Mouse (Mus musculus) stomach, embryonic 16.5 days (tissue): ENCODE measurements around the gene Adgb. TPM values are rescaled to one million over a fixed set of nuclear protein-coding genes. Genes with fewer than 3 reads are reported as not detected.
"Not testable (repeated sequence)": the region's sequence is repeated elsewhere in the genome, so short reads cannot be mapped to it uniquely, and the experiment has no call there.

Source experiments
- ATAC-seq: fragments of 200-750 bp; cut with Nextera tagmentation; 2 replicates; pipeline ENCODE4 v1.8.0; 2017; ENCODE audit warnings: moderate number of reproducible peaks, moderate TSS enrichment; ENCODE audit not compliant: insufficient read depth, low FRiP score
- H3K27ac ChIP-seq: fragments of 300-500 bp; sonication (generic); 2 replicates; pipeline ENCODE4 v1.5.1; 2014; ENCODE audit warnings: low read length
- H3K27me3 ChIP-seq: fragments of 300-500 bp; sonication (generic); 2 replicates; pipeline ENCODE4 v1.6.1; 2014; ENCODE audit warnings: low read length, control low read depth, mixed read lengths; ENCODE audit not compliant: control insufficient read depth, insufficient read depth
- H3K36me3 ChIP-seq: fragments of 300-500 bp; sonication (generic); 2 replicates; pipeline ENCODE4 v1.6.1; 2014; ENCODE audit warnings: low read length; ENCODE audit not compliant: control insufficient read depth, insufficient read depth
- H3K4me1 ChIP-seq: fragments of 300-500 bp; sonication (generic); 2 replicates; pipeline ENCODE4 v1.6.1; 2014; ENCODE audit warnings: low read length, control low read depth, mixed read lengths; ENCODE audit not compliant: control insufficient read depth, insufficient read depth
- H3K4me2 ChIP-seq: fragments of 300-500 bp; sonication (generic); 2 replicates; pipeline ENCODE4 v1.6.1; 2014; ENCODE audit warnings: low read depth, low read length, mixed read lengths
- H3K4me3 ChIP-seq: fragments of 300-500 bp; sonication (generic); replicated peaks from 2 replicates; pipeline ENCODE4 v1.5.1; 2014; ENCODE audit warnings: mild to moderate bottlenecking, low read length
- H3K9ac ChIP-seq: fragments of 300-500 bp; sonication (generic); 2 replicates; pipeline ENCODE4 v1.6.1; 2014; ENCODE audit warnings: low read length
- H3K9me3 ChIP-seq: fragments of 300-500 bp; sonication (generic); replicated peaks from 2 replicates; pipeline ENCODE4 v1.6.1; 2016; ENCODE audit warnings: low read length, control low read depth; ENCODE audit not compliant: control insufficient read depth
- WGBS: fragments of 180-500 bp; shearing (Covaris S2); extraction: QIAGEN DNeasy Blood & Tissue Kit; methylation state at CpG from one replicate; pipeline ENCODE4 v1.1.7; 2014; 5-methylcytosine and 5-hydroxymethylcytosine counted together
- polyA plus RNA-seq: library from polyadenylated mRNA; unstranded; fragments of >200 nt; fragmentation: Nextera tagmentation; extraction: Ambion mirVana; gene quantifications from 2 replicates; pipeline ENCODE4 v1.2.1, GENCODE M21; 2015

Adgb gene
- 0.17 and 0.48 TPM in 2 replicates for polyA plus RNA-seq

DNA sequence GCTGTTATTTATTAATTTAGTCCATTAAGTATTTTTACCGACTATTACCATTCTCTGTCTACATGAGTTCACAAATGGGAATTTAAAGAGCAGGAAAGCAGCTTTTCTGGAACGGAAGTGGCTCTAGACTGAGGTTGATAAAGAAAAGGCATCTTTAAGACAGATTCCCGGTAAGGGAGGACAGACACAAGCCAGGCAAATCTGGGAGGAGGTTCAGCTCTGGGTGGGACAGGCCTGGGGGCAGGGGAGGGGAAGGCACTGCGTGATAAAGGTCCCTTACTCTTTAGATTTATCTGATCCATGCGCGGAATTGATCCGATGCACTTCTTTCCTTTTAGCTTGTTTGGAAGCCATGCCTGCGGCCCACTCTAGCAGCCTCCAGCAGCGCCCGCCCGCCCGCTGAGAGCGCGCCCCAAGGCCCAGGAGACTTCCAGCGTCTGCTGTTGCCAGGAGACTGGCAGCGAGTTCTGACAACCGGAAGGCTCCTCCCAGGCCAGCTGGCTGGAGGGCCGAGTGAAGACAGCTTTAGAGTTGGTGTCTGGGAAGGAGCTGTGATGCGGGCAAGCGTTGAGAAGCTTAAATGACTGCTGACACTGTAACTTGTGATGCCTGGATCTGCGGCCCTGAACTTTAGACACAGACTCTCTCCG is at the start of gene Adgb:
Adgb (minus strand) TSS at position 366 of the 650 bp plus-strand sequence.
- Histone ChIP-seq H3K36me3 (no peaks in the 10 kb centered on the region), H3K27me3 (no peaks in the 10 kb centered on the region), H3K9ac (peak within 1 kb of the TSS; percentile 56), H3K4me2 (peak within 1 kb of the TSS; percentile 48), H3K4me3 (peak within 1 kb of the TSS; percentile 19), H3K27ac (no peak within 1 kb of the TSS), H3K9me3 (no peaks in the 10 kb centered on the region), H3K4me1 (0 out of 2 replicates have a peak, but pooled peaks cover 6% of the 10 kb centered on the region)
- peak; percentile 86 for ATAC-seq
- WGBS = 5% methylated on average over 22 of the region's 22 CpGs

DNA sequence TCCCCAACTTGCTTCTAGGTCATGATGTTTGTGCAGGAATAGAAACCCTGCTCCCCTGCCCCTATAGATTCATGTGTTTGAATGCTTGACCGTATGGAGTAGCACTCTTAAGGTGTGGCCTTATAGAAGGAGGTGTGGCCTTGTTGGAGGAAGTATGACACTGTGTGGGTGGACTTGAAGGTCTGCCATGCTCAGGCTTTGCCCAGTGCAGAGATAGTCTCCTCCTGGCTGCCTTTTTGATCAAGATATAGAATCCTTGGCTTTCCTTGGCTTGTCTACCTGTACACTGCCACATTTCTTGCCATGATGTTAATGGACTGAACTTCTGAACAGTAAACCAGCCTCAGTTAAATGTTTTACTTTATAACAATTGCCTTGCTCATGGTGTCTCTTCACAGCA is 8.0 kb upstream of the Adgb start:
- H3K4me1 ChIP-seq = no peaks in the 10 kb centered on the region
- H3K4me3 ChIP-seq = no peak overlapping the region
- no peak overlapping the region for H3K9ac ChIP-seq
- 71% methylated on average over 1 of the region's 1 CpGs for WGBS
- H3K36me3 ChIP-seq = no peaks in the 10 kb centered on the region
- H3K27ac ChIP-seq = no peak overlapping the region
- H3K9me3 ChIP-seq = no peaks in the 10 kb centered on the region
- H3K4me2 ChIP-seq = no peak overlapping the region
- no peak for ATAC-seq
- H3K27me3 ChIP-seq = no peaks in the 10 kb centered on the region

DNA sequence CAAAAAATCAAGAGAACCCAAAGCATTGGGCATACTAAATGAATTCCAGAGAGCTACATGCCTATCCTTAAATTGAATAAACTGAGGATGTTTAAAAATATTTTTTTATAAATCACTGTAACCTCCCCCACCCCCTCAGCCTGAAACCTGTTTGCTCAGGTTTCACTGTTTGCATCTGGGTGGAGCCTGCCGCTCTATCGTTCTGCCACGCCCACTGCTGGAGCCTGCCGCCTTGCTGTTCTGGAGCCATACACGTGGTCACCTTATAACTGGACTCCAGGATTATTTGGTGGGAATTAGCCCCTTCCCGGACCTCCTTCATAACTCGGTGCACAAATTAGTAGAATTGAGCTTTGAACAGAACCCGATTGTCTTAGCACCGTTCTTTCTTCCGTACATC is 5.3 kb upstream of the Adgb start:
- H3K4me3 ChIP-seq, H3K36me3 ChIP-seq, H3K4me1 ChIP-seq, H3K9me3 ChIP-seq, H3K27me3 ChIP-seq, H3K4me2 ChIP-seq, H3K9ac ChIP-seq, H3K27ac ChIP-seq: not testable (repeated sequence)
- WGBS = 48% methylated on average over 10 of the region's 10 CpGs
- peak; percentile 29; the same call in 1 of the 2 replicates for ATAC-seq

DNA sequence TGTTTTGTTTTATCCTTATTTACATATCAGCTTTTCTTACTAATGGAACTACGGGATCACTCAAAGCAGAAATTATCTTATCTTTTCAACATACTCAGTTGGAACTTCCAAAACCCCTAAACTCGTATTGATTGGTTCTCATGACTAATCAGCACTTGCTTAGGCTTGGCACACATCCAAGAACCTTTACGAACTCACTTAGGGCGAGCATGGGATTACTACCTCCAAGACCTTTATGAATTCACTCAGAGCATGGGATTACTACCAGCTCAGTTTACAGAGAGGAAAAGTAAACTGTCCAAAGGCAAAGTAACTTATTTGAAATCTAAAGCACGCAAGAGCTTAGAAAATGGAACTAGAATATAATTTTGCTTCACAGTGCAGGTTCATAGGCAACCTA is 4.8 kb upstream of the Adgb start:
- 36% methylated on average over 5 of the region's 5 CpGs for WGBS
- Histone ChIP-seq H3K4me2 (no peak overlapping the region), H3K9me3 (no peaks in the 10 kb centered on the region)

GRCm38 (mm10) chr10:10476549-10476948 is 4.4 kb upstream of the Adgb start:
- Histone ChIP-seq H3K9me3 (no peaks in the 10 kb centered on the region), H3K36me3 (no peaks in the 10 kb centered on the region), H3K4me2 (no peak overlapping the region), H3K9ac (no peak overlapping the region), H3K4me3 (no peak overlapping the region), H3K27ac (no peak overlapping the region), H3K4me1 (0 out of 2 replicates have a peak, but pooled peaks cover 6% of the 10 kb centered on the region), H3K27me3 (no peaks in the 10 kb centered on the region)
- no peak for ATAC-seq
- 60% methylated on average over 2 of the region's 2 CpGs for WGBS

More for the DNA sequence above, 4.8 kb upstream of the Adgb start:
- H3K9ac ChIP-seq = no peak overlapping the region
- no peaks in the 10 kb centered on the region for H3K36me3 ChIP-seq
- H3K27me3 ChIP-seq = no peaks in the 10 kb centered on the region
- H3K4me3 ChIP-seq = no peak overlapping the region
- no peak for ATAC-seq
- H3K4me1 ChIP-seq = 0 out of 2 replicates have a peak, but pooled peaks cover 4% of the 10 kb centered on the region
- no peak overlapping the region for H3K27ac ChIP-seq

DNA sequence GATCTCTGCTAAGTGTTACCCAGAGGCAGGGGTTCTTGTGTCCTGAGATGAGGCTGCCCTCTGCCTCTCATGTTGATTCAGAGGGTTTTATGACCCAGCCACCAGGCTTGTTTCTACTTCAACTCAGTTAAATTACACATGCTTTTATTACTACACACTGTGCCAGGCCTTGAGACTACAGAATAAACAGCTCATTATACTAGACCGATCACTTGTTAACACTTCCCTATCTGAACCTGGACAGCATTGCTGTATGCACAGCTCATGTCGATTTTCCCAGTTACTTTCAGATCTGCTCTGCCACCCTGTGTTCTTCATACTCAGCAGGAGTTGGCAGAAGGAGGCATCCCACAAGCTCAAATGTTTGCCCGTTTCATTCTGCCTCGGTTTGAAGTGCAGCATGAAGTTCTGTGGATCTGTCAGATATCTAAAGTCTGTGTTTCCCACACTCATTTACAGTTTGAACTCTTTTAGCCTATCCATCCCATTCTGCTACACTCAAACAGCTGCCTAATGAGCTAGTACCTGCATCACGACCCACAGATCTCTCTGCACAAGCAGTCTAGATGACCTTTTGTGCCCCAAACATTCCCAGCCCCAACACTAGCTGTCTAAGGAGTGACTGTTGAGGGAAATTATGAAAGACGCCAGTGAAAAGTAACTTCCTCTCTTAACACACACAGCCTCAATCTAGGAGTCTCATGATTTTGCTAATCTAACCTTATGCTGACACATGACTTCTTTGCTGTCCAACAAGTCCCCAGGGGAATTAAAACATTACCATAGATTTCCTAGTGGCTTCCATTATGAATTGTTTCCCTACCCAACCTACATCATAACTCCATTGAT is 3.2 kb downstream of the Adgb start:
- Histone ChIP-seq H3K27me3 (no peaks in the 10 kb centered on the region), H3K4me3 (no peak overlapping the region), H3K36me3 (no peaks in the 10 kb centered on the region), H3K4me2 (no peak overlapping the region), H3K27ac (no peak overlapping the region), H3K9me3 (no peaks in the 10 kb centered on the region), H3K4me1 (0 out of 2 replicates have a peak, but pooled peaks cover 6% of the 10 kb centered on the region), H3K9ac (no peak overlapping the region)
- WGBS = 43% methylated on average over 6 of the region's 6 CpGs
- no peak for ATAC-seq

- ATAC-seq = no peak
- H3K27ac ChIP-seq = no peak overlapping the region
- H3K4me2 ChIP-seq = no peak overlapping the region
- H3K9me3 ChIP-seq = no peaks in the 10 kb centered on the region
- H3K4me3 ChIP-seq = no peak overlapping the region
- no peaks in the 10 kb centered on the region for H3K4me1 ChIP-seq
- no peaks in the 10 kb centered on the region for H3K27me3 ChIP-seq
- H3K36me3 ChIP-seq = no peaks in the 10 kb centered on the region
- H3K9ac ChIP-seq = no peak overlapping the region
- WGBS = 58% methylated on average over 2 of the region's 2 CpGs
Measured at GRCm38 (mm10) chr10:10460113-10460512, 12.0 kb downstream of the Adgb start.

- Histone ChIP-seq H3K36me3 (no peaks in the 10 kb centered on the region), H3K9me3 (no peaks in the 10 kb centered on the region), H3K4me3 (no peak overlapping the region), H3K27ac (no peak overlapping the region), H3K9ac (no peak overlapping the region), H3K27me3 (no peaks in the 10 kb centered on the region), H3K4me1 (no peaks in the 10 kb centered on the region), H3K4me2 (no peak overlapping the region)
- WGBS = 73% methylated on average over 5 of the region's 5 CpGs
- no peak for ATAC-seq
Measured at GRCm38 (mm10) chr10:10456991-10457390, 15.1 kb downstream of the Adgb start.

GRCm38 (mm10) chr10:10449067-10449466 is 23.1 kb downstream of the Adgb start:
- Histone ChIP-seq H3K9ac (no peak overlapping the region), H3K36me3 (no peaks in the 10 kb centered on the region), H3K4me1 (no peaks in the 10 kb centered on the region), H3K27me3 (no peaks in the 10 kb centered on the region), H3K4me2 (no peak overlapping the region), H3K9me3 (no peaks in the 10 kb centered on the region), H3K4me3 (no peak overlapping the region), H3K27ac (no peak overlapping the region)
- 71% methylated on average over 3 of the region's 3 CpGs for WGBS
- ATAC-seq = no peak
